Mouse (Mus musculus) subcutaneous adipose tissue, adult 2 months (tissue): ENCODE measurements around the gene Mbtps1. TPM values are rescaled to one million over a fixed set of nuclear protein-coding genes. Genes with fewer than 3 reads are reported as not detected.

ENCODE experiments used
- polyA plus RNA-seq: library from polyadenylated mRNA; depleted of rRNA; stranded (reverse); fragments of >200 nt; gene quantifications from 2 replicates; pipeline ENCODE4 v1.2.3, GENCODE M21; 2012; ENCODE audit warnings: low replicate concordance; rRNA removed

The Mbtps1 gene
- polyA plus RNA-seq, result 79.2 and 153 TPM in 2 replicates

GRCm38 (mm10) chr8:119558603-119559401, at the start of gene Mbtps1:
Gene Mbtps1, minus strand, starts transcription at chr8:119558735.

GRCm38 (mm10) chr8:119604996-119605395, 46.5 kb upstream of the Mbtps1 start, which contains the start of gene Taf1c:
Gene Taf1c, minus strand, starts transcription at chr8:119605222.

DNA sequence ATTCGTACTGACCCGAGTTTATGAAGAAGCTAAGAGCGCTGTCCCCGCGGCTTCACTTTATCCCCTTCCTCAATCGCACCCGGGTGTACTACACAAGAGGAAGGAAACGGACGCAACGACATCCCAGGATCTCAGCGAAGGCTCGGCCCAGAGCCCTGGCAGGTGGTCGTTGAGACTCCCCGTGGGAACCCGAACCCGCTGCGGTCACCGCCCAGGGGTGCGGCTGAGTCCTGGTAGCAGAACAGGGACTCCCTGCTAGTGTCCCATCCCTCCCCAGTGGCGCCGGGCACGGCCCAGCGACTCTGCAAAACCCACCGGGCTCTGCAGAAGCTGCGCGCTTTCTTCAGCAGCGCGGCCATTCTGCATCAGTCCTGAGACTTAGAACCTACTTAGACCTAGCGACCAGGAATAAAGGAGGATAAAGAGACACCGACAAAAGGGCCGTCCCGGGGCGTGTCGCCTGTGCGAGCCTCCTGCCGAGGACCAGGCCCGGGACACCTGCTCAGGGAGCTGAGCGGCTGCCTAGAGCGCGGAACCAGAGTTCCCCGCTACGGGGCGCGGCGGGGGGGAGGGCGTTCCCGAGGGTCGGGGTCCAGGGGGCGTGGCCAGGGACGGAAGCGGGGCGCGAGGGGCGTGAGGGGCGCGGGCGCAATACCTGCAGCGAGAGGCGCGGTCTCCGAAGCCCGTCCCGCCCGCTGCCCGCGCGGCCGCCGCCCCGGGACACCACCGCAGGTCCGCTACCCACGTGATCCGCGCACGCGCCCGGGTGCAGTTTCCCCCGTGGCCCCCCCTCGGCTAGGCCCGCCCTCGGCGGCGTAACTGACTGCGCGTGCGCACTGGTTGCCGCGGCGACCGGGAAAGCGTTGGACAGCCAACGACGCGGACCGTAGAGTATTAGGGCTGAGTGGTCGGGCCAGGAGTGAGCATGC, 16.2 kb upstream of the Mbtps1 start, which contains the start of the genes Hsdl1 and Dnaaf1:
Gene Hsdl1, minus strand, starts transcription at position 747 of the 929 bp plus-strand sequence.
Gene Dnaaf1, plus strand, starts transcription at position 799 of the 929 bp plus-strand sequence.

DNA sequence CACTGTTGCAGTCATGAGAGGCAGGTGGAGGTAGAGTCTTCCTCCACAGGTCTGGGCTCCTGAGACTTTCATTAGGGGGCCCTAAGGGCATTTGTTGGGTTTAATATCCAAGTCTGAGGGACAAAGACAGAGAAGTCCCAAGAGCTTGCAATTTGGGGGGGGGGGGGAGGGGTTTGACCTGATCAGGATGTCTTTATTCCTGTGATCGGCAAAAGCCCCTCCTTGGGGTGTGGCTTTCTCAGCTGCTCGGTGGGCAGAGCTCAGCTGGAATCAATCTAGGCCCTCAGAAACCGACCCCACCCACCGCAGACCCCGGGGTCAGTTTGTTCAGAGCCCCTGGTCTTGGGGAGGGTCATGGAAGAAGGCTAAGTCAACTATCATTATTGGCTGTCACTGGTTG, 56.9 kb downstream of the Mbtps1 start, which contains the start of gene Slc38a8:
Gene Slc38a8, minus strand, starts transcription at position 101 of the 400 bp plus-strand sequence.

Other genes with a start within 250 kb of the Mbtps1 start
- gene Hsbp1, start 214.2 kb downstream of the Mbtps1 start, polyA plus RNA-seq, result 156 and 188 TPM in 2 replicates
- 38.6 and 54.7 TPM in 2 replicates for gene Mlycd, start 163.9 kb downstream of the Mbtps1 start, polyA plus RNA-seq
- gene Osgin1, start 124.6 kb downstream of the Mbtps1 start, polyA plus RNA-seq, result 15.0 and 24.3 TPM in 2 replicates
- 1.8 TPM in 1 of 2 replicates, not detected in the other for gene Necab2, start 112.0 kb downstream of the Mbtps1 start, polyA plus RNA-seq
- gene Slc38a8, start 57.0 kb downstream of the Mbtps1 start, polyA plus RNA-seq, result 0.04 and 0.22 TPM in 2 replicates
- gene Hsdl1, start 16.4 kb upstream of the Mbtps1 start, polyA plus RNA-seq, result 21.0 and 27.6 TPM in 2 replicates
- 0.08 TPM in 1 of 2 replicates, not detected in the other for gene Dnaaf1, start 16.5 kb upstream of the Mbtps1 start, polyA plus RNA-seq
- 12.3 and 27.2 TPM in 2 replicates for gene Taf1c, start 46.5 kb upstream of the Mbtps1 start, polyA plus RNA-seq
- gene Adad2, start 54.0 kb upstream of the Mbtps1 start, polyA plus RNA-seq, result not detected in 2 replicates
- 0.79 and 6.6 TPM in 2 replicates for gene Kcng4, start 76.9 kb upstream of the Mbtps1 start, polyA plus RNA-seq
- gene Wfdc1, start 107.6 kb upstream of the Mbtps1 start, polyA plus RNA-seq, result 9.6 and 226 TPM in 2 replicates
- gene Atp2c2, start 141.3 kb upstream of the Mbtps1 start, polyA plus RNA-seq, result 0.04 and 1.2 TPM in 2 replicates
- gene Tldc1, start 219.7 kb upstream of the Mbtps1 start, polyA plus RNA-seq, result 6.0 and 15.2 TPM in 2 replicates